Mouse (Mus musculus) 416B (cell line): ENCODE results near the gene Tmem53.

ENCODE experiments used
- DNase-seq: peaks from one replicate; pipeline ENCODE4 v3.0.0; 2011; ENCODE audit warnings: low read depth

Tmem53 gene

GRCm38 (mm10) chr4:117314849-117315500 is 63.2 kb downstream of the Tmem53 start:
- no peak for DNase-seq

GRCm38 (mm10) chr4:117316800-117317199 is 65.0 kb downstream of the Tmem53 start:
- DNase-seq: no peak

- DNase-seq: no peak
Measured at GRCm38 (mm10) chr4:117317701-117318190, 66.0 kb downstream of the Tmem53 start.
